Mouse (Mus musculus) hindlimb bud, embryonic 11.5 days (tissue): Measurements from ENCODE around the gene Iqgap3.

ENCODE experiments used
- DNase-seq: peaks from one replicate; pipeline ENCODE4 v3.0.0-alpha.2; 2012; ENCODE audit warnings: low read depth, low spot score; ENCODE audit errors: extremely low spot score

Iqgap3 gene

DNA sequence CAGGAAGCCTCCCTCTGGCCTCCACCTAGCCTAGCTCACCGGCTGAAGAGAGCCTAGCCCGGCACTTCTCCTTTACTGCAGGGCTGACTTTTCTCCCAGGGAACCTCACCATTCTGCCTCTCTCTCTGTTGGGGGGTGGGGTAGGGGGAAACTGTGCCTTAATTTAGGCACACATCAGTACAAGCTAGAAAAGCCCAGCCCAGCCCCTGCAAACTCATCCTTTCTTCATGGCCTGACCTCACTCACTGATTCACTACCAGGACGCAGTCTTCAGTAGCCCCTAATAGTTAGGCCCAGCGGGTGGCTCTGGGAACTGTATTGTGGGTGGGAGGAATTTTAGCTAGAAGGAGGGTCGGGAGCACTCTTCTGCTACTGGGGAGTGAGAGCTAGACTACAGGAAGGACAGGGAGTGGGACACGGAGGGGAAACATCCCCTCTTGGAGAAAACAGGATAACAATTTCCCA lies 67.8 kb downstream of the Iqgap3 start:
- DNase-seq = no peak

DNA sequence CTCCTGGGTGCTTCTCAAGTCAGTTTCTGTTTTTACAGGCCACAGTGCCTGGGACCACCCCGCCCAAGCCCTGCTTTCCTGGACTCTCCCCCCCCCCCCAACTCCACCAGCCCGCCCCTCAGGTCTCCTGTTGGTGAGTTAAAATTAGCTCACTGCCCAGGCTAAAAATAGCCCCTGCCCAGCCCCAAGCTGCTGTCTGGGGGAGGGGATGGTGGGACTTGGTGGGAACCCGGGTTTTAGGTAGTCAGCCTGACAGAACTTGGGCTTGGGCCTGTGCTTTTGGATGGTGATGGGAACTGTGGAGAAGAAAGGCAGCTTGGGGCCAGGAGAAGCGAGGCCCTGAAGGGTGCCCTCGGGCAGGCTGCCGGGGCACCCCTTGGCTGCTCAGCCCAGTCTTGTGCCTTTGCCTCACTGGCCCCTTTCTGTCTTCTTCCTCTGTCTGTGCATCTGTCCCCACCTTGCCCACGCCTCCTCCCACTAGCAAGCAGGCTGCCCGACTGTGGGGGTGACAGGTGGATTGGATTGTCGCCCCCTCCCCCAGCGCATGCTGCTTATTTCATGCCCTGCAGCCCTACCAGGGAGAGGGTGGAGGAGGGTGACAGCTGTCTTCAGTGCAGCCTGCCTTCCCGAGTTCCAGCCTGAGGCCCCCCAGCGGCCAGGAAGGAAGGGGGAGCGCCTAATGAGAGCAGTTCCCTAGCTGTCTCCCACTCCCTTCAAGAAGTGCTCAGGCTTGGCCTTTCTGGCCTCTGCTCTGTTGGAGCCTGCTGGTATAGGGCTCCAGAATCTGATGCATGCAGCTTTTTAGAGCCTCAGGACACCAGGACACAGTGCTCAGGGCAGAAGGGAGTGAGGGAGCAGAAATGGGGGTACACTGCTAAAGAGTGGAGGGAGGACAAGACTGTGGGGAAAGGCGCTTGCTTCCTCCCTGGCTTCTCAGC lies 68.6 kb downstream of the Iqgap3 start:
- no peak for DNase-seq

DNA sequence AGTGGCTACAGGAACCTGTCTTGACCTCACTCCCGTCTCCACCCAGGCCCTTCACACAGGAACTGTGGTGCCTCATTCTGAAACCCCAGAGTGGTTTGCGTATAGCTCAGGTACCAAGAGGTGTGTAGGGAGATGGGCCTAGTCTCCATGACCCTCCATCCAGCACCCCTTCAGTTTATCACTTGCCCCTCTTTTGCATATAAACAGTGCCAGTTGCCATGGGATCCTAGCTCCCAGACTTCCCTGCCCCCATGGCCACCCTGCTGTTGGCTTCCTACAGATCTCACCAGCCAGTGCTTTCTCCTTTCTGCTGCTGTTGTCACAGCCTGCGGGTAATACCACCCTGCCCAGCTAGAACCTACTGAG lies 69.2 kb downstream of the Iqgap3 start:
- no peak for DNase-seq

DNA sequence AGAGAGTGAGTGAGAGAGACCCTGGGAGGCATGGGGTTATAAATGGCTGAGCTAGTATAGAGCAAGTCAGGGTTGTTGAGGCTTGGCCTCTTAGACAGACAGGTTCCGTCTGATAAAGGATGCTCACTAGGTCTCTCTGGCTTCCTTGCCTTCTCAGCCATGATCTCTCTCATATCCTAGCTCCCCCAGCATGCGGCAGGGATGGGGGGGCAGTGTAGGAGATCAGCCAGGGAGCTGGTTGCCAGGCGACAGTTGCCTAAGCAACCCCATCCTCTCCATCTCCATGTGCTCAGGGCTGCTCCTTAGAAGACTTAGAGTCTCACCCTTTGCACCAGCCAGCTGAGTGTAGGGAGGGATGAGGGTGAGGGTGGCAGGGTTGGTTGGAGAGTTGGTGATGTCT lies 70.3 kb downstream of the Iqgap3 start:
- no peak for DNase-seq

DNA sequence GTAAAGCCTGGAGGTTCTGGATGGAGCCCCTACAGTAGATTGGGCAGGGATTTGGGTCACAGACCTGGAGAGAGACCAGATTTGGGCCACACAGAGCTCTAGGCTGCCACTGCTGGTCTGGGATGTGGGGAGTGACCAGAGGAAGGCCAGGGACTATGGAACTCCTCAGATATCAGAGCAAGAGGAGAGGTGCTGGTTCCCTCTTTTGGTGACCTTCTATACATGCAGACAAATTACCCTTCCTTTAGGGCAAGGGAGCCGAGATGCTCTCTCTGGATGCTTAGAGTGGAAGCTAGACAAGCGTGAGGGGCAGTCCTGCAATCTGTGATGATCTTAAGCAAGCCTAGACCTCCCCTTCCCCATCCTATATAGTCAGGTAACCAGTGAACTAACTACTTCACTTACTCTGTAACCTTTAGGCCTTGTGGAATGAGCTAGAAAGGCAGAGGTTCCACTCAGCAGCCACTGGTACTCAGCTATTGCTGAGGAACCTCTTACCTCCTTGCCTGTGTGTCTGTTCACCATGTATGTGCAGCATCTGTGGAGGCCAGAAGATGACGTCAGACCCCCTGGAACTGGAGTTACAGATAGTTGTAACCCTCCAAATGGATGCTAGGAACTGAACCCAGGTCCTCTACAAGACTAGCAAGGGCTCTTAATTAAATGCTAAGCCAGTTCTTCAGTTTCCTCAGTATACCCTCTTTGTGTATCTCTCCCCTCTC lies 71.7 kb downstream of the Iqgap3 start:
- DNase-seq = no peak

DNA sequence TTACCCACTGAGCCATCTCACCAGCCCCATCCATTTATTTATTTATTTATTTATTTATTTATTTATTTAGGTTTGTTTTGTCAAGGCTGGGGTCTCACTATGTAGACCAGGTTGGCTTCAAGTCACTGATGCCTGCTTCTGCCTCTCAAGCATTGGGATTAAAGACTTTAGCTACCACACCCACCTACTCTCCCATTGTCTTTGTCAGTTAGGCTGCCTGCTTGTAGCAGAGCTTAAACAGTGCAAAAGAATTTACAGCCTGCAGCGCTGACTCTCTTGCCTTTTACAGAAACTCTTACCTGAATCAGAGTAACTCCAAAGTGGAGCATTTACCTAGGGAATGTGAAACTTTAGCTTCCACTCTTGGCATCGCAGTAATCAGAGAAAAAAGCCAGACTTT lies 72.5 kb downstream of the Iqgap3 start:
- DNase-seq = no peak

DNA sequence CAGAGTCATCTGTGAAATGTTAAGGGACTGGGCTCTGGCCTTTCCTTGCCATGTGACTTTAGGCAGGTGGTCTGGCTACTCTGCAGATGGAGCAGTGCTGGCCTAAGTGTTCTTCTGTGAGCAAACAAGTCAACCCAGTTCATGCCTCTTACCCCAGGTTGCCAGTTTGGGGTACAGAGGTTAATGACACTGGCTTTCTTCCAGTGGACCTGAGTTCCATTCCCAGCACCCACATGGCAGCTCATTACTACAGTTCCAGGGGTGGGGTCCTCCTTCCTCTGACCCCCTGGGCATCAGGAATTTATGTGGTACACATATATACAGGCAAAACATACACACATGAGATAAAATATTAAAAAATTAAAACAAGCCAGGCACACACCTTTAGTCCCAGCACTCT lies 75.0 kb downstream of the Iqgap3 start:
- no peak for DNase-seq

DNA sequence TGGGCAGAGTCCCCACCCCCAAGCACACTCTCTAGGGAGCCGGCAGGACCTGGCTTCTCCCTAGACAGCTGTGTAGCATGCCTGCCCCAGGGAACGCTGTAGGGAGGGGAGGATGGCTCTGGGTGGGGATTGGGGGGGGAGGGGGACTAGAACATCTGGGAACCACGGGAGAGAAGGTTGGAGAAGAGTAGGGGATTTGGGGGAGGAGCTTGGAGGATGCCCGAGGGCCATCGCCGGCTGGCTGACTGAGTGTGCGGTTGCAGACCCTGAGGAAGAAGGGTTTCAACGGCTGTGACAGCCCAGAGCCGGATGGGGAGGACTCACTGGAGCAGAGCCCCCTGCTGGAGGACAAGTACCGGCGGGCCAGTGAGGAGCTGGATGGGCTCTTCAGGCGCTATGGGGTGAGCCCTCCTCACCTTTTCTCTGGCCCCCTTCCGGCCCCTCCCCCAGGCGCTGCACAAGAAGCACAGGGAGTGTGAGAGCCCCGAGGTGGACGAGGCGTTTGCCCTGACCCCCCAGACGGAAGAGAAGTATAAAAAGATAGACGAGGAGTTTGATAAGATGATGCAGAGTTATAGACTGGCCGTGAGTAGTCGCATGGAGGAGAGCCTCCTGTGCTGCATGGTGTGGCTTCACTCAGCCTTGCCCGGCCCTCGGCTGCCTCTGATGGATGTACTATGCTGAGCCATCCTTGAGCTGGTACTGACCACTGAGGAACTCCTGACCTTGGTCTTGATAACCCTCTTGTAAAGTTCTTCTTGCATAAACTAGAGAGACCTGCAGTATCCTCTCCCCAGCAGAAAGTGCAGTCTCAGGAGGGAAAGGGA lies 76.2 kb downstream of the Iqgap3 start:
- DNase-seq = no peak

DNA sequence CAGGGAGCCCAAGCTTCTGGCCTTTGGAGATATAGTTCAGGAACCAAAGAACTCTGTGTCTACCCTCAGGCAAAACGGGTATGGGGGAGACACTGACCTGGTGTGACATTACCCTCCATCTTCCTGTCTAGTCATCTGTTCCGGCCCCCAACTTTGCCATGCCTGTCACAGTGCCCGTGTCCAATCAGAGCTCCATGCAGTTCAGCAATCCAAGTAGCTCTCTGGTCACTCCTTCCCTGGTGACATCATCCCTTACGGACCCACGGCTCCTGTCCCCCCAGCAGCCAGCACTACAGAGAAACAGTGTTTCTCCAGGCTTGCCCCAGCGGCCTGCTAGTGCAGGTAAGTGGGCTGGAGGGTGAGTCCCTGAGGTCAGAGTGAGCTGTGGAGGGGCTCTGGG lies 77.2 kb downstream of the Iqgap3 start:
- no peak for DNase-seq

DNA sequence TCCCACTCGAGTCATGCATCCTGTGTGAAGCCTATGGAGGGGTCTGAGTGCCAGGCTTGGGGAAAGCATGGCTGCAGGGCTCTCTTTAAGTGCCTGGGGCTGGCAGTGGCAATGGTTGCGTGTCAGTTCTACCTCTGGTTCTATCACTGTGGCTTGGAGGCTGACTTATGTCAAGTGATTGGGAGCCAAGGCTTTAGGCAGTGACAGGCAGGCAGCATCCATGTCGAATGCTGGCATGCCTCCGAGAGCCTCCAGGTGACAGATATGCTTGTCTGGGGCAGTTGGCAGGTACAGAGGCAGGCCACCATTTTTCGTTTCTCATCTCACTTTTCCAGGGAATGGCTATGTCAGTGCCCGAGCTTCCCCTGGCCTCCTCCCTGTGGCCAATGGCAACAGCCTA lies 79.1 kb downstream of the Iqgap3 start:
- DNase-seq = no peak

DNA sequence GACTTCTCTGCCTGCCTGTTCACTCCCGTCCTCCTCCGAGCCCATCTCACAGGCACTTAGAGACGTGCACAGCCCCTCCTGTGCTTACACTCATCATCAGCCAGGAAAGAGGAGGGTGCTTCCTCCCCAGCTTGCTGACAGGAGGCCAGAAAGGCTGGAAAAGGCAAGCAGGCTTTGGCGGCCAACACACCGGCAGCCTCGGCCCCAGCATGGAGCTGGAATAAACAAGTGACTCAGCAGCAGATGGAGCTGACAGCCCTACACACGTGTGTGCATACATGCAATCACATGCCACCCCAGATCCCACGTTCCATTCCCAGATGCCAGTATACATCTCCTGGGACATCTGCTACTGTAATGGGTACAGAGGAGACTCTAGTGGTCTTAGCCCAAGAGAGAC lies 80.5 kb downstream of the Iqgap3 start:
- no peak for DNase-seq

DNA sequence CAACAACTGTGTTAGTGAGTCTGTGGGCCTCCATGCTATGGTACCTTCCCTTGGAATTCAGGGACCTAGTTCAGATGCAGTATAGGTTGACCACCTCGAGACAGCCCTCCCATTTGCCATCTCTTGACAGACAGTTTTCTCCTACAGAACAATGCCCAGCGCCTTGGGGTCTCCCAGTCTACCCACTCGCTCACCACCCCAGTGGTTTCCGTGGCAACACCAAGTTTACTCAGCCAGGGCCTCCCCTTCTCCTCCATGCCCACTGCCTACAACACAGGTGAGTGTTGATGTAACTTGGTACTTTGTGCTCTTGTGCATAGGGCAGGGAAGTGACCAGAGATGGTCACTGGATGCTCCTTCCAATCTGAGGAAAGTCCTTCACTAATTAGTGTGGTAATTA lies 81.0 kb downstream of the Iqgap3 start:
- no peak for DNase-seq

DNA sequence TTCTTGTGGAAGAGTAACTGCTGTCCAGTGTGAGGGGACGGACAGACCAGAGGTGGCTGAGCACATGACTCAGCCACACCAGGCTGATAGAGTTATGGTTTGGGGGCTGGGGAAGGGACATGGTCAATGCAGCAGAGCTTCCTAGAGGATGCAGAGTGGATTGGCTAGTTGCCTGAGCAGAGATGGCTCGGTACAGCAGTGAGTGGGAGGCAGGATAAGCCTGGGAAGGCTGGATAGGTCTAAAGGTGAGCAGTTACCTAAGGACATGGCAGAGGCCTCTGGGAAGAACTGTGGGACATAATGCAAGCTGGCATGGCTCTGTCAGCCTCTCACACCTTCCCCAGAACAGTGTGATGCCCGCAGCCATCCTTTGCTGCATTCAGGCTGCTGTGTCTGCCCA lies 82.1 kb downstream of the Iqgap3 start:
- no peak for DNase-seq

DNA sequence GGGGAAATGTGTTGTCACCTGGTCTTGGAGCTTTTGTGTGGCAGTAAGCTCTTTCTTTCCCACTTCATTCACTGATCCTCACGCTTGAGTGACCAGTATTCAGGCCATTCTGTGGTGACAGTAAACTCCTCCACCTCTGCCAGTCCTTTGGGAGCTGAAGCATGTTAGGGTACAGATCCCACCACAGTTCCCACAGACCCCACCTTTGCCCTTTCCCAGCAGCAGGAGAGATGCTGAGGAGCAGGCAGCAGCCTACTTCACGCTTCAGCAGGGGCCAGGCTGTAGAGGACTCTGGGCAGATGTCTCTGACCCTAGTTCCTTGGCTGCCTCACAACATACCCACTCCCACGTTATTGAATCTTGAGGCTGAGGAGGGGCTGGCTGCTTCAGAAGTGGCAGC lies 82.5 kb downstream of the Iqgap3 start:
- DNase-seq = no peak

DNA sequence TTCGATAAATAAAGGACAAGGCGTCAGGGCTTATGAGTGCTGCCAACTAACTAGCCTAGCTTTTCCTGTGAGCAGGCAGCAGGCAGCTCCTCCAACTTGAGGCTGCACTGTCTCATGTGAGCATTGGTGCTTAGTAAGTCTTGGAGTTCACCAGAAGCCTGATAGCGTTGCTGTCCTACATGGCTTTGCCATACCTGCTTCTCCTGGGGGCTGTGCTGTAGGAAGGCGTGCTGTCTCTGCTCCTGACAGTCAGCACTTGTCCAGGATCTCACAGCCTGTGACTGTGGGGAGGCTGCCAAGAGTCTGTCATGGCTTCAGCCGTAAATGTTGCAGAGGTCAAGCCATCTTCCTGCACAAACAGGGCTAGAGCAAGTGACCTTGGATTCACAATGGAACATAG lies 84.3 kb downstream of the Iqgap3 start:
- no peak for DNase-seq

DNA sequence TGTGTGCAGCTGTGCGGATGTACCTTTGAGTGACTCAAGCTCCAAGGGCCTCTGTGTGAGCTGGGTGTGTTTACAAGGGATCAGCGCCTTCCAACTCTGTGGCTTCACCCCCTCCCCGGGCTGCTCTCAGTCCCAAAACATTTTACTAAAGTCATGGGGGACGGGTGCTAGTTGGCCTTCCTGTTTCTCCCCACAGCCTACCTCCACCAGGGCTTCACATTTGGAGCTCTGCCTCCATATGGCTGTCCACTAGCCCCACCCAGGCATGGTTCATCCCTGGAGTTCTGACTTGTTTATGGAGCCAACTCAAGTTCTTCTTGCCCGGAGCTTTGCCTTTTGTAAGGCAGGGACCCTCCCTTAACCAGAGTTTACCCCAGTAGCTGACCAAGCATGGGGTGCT lies 88.6 kb downstream of the Iqgap3 start:
- no peak for DNase-seq
